Mouse (Mus musculus) hindlimb bud, embryonic 11.5 days (tissue): ENCODE data around the gene Coro6.
A peak's percentile ranks its signal among the peaks of the same experiment; 100 is the strongest.

Experiments used
- DNase-seq: peaks from one replicate; pipeline ENCODE4 v3.0.0-alpha.2; 2012; ENCODE audit warnings: low read depth, low spot score; ENCODE audit errors: extremely low spot score

Coro6 gene

DNA sequence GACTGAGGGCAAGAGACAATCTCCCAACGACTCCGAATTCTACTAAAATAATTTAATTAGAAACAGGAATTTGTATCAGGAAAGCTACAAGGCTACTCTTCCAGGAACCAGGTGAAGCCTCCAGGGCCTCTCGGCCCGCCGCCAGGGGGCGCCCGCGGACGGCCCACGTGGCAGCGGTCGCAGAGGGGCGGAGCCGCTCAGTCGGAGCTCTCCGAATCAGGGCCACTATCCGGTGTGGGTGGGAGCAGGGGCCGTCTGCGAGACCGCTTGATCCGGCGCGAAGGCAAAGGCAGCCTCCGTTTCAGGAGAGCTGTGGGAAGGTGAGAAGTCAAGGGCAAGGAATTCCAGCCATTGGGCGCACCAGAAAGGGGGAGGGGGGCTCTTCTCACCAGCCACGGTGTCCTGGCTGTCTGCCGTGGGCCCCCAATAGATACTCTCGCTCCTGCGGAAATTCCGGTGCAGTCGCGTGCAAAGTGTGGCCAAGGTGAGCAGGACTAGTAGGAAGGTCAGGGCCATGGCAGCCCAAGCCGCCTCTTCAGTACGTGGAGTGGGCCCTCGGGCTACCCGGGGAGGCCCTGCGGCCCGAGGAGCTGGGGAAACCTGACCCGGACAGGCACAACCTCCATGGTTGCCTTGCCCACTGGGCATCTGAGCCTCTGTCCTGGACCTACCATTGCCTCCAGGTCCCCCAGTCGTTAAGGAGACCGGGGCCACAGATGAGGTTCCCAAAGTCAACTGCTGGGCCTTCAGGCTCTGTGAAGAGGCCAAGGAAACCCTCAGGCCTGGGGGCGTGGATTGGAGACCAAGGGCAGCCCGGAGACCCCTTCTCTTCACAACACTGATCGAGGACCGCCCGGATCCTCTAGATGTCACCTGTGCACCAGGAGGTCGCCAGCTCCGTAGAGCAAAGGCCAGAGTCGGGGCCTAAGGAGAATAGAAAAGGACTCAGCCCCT is 46.1 kb downstream of the Coro6 start:
- no peak for DNase-seq

DNA sequence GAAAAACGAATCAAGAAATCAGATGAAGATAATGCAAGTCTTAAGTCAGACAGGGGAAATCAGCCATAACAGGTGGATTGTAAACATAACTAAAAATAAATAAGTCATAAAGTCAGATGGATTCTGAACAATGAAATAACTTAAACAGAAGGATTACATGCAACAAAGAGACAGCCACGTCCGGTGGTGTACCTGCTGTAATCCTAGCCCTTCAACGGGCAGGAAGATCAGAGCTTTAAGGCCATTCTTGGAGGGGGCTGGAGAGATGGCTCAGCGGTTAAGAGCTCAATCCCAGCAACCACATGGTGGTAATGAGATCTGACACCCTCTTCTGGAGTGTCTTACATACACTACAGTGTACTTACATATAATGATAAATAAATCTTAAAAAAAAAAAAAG is 49.1 kb downstream of the Coro6 start:
- DNase-seq = no peak

DNA sequence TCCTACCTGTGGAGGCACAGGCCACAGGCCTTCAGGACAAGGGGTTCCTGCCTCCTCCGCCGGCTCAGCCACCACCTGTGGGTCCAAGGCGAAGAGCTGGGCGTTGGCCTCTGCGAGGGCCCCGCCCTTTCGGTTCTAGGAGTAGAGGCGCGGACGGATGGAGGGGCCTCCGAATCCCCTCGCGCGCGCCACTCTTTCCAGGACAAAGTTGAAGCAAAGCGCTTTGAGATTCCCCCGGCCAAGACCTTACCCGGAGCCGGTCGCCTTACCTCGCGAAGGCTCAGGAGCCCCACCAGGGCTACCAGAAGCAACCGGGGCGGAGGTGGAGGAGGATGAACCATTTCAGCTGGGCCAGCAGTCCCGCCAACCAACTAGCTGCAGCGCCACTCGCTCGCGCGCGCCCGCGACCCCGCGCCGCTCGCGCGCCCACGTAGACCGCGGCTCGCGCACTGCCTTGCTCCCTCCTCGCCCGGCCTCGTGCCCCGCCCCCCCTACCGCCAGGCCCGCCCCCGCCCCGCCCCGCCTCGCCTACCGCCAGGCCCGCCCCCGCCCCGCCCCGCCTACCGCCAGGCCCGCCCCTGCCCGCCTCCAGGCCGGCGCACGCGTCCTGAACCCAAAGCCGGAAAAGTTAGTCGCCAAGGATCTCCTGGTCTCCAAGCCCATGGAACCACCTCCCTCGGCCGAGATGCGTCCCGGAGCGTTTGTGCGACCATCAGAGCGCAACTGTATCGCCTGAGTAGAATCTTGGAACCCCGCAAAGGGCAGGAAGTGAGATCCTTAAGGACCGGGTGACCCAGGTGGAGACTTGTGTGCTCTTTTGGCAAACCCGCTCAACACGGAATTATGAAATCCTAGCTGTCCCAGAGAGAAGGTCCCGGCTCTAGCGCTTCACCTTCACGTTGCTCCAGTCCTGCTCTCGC is 50.9 kb downstream of the Coro6 start:
- peak; percentile 58 for DNase-seq

DNA sequence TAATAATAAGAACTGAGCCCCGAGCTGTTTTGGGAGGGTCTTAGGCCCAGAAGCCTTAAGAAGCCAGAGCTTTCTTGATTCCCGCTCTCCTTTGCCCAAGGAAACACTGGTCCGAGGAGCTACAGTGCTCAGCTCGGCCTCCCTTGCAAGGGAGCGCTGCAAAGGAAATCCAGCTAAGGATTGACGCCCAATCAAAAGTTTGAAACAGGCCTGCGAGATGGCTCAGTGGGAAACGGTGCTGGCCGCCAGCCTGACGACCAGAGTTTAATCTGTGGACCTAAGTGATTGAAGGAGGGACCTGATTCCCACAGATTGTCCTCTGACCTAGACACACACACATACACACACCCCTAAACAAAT is 51.6 kb downstream of the Coro6 start:
- no peak for DNase-seq

DNA sequence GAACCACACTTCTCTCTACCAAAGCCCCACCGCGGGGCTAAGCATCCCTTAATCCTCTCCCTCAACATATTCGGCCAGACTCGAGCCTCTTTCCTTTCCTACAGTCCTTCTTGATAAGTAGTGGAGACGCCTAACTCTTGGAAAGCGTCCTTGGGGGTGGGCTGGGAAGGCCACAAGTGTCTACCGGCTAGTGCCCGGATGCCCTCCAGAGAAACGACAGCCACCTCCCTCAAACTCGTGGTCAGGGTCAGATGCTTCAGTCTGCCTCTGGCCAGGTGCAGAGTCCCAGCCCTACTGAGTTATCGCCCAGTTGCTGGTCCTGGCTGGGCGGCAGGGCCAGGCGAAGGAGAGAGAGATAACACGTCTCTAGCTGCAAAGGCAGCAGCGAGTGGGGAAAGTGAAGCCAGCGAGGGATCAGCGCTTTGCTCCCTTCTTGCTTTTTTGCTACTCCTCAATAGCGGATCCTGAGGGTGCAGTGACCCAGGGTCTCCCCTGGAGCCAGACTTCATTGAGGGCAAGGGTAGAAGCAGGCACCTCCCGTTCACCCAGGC is 52.1 kb downstream of the Coro6 start:
- no peak for DNase-seq

DNA sequence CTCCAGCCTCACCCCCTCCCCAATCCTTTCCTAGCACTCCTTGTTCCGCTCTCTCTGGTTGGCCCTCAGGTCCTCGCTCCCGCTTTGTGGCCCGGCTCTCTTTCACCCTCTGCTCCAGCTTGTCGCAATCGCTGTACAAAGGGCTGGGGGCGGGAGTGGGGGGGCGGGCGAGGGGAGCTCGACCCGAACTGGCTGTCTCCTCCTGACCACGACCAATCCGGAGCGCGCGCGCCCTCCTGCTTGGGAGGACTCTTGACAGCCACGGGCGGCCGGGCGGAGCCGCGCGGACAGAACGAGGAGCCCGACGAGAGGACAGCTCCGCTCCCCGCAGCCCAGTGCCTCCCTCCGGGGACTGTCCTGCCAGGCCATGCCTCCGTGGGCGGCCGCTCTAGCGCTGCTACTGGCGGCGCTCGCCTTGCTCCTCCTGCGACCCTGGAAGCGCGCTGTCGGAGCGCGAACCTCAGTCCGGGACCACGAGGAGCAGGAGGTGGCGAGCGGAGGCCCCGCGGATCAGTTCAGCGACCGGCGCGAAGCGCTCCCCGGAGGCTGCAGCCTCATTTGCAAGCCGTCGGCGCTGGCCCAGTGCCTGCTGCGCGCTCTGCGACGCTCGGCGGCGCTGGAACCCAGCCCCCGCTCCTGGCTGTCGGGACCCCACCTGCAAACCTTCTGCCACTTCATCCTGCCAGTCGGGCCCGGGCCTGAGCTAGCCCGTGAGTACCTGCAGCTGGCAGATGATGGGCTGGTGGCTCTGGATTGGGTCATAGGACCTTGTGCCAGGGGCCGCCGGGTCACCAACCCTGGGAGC is 52.8 kb downstream of the Coro6 start, which contains the start of gene Abhd15:
Gene Abhd15 (plus strand): TSS at position 290 of the 805 bp plus-strand sequence.
- DNase-seq = no peak

DNA sequence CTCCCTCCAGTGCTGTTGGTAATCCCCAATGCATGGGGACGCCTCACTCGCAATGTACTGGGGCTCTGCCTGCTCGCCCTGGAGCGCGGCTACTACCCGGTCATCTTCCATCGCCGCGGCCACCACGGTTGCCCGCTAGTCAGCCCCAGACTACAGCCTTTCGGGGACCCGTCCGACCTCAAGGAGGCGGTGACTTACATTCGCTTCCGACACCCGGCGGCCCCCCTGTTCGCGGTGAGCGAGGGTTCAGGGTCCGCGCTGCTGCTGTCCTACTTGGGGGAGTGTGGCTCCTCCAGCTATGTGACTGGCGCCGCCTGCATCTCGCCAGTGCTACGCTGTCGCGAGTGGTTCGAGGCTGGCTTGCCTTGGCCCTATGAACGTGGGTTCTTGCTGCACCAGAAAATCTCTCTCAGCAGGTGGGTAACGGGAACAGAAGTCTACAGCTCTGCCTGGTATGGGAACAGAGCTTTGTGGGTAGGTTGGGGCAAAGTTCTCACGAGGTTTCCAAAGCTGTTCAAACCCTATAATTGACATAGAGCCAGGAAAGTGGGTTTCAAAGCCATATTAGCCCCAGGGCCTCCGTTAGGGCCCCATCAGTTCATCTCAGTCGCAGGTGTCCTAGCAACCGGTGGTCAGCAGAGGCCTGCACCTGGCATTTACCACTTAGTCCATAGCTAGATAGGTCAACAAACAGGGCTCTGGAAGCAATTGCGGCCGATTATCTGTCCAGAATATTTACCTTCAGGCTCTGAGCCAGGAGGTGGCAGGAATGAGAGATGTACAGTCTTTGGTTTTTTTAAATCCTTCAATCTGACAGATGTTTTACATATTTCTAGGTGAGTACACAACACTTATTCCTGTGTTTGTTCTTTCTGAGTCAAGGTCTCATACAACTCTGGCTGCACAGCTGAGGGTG is 53.7 kb downstream of the Coro6 start, which contains the start of gene Trp53i13:
Gene Trp53i13 (minus strand): TSS at position 344 of the 916 bp plus-strand sequence.
- DNase-seq = no peak

DNA sequence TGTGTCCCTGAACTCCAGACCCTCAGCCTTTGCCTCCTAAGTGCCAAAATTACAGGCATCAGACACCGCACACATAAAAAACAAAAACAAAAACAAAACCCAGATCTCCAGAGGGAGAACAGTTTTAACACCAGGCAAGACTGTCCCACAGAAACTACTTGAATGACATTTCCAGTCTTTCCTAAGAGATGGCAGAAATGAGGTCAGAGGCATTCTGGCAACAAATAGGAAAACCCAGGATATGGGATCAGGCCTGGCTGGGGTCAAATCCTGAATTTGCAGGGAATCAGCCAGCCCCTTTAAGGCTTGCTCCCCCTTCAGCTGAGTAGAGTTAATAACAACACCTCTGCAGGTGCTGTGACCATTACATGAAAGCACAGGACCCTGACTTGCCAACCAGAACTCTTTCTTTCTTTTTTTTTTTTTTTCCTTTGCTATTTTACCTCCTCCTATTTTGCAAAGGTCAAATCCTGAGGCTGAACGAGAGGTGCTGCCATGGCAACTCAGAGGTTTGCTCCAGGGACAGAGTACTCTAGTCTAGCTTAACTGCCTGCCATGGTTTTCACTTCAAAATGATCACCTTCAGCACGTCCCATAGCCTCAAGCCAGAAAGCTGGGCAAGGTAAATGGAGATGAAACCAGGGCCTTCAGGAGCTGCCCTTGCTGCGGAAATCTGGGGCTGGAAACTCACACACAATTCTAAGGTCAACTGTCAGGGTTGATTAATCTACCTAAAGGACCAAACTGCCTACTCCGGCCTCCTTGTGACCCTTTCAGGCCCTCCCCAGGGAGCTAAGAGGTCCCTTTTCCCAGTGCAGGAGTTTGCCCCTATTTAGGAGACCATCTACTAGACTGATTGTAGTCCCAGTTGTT is 54.6 kb downstream of the Coro6 start:
- DNase-seq = no peak

DNA sequence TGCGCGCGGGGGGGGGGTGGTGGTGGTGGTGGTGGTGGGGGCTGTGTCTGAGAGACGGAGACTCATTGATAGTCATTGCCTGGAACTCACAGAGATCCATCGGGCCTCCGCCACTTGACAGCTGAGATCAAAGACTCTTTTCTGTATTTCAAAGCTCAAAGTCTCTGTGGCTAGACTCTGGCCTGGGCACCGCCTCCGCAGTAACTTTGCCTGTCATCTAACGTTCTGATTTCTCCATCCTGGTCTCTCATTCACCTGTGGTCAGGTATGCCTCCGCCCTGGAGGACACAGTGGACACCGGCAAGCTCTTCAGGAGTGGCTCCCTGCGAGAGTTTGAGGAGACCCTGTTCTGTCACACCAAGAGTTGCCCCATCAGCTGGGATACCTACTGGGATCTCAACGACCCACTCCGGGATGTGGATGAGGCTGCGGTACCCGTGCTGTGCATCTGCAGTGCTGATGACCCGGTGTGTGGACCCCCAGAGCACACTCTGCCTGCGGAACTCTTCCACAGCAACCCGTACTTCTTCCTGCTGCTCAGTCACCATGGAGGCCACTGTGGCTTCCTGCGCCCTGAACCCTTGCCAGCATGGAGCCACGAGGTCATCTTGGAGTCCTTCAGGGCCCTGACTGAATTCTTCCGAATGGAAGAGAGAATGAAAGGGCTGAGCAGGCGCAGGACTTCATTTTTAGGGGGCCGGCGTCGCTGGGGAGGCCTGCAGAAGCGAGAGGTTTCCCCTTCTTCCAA is 56.0 kb downstream of the Coro6 start:
- DNase-seq = no peak

DNA sequence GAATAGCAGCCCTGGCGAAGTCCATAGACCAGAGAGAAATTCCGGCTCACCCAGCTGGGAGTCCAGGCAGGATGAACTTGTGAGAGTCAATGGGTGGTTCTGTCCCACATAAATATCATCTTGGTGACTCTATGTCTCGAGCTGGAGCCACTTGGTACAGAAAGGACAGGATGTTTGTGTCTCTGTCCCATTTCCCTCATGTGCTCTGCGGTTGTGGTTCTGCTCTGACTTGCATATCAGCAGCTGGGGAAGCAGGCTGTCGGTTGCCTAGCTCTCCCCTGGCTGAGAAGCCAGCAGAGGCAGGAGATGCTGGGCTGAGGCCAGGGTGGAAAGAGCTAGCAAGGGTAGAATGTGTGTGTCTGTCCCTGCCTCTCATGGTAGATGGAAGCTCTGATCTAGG is 56.8 kb downstream of the Coro6 start, which contains the start of gene Gm10392:
Gene Gm10392 (minus strand): TSS at position 156 of the 400 bp plus-strand sequence.
- DNase-seq = no peak
